Mouse (Mus musculus): ENCODE measurements at regions not wholly inside any gene's neighbourhood (a gene's known extent, or its start where the extent isn't known, plus 50 kb on each side); places are given as distances from the start of the nearest gene placed in this dataset.

DNA sequence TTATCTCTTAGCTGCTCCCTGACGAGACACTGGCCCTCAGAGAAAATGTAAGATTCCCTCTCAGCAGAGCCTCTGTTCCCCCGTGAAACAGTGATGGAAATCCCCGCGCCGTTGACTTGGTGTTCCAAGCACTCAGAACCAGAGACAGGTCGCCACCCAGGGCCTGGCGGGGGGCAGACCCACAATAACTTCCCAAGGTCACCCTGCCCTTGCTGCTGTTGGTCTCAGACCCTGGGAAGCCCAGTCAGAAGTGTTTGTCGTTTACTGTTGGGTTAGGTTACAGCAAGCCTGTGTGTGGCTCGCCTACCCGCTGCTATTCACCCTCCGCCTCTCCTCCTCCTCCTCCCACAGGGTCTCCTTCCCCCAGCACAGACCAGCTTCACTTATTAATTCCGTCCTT lies 154.2 kb upstream of the Eomes start:
- no peak for DNase-seq (ENCODE audit: low spot score)

DNA sequence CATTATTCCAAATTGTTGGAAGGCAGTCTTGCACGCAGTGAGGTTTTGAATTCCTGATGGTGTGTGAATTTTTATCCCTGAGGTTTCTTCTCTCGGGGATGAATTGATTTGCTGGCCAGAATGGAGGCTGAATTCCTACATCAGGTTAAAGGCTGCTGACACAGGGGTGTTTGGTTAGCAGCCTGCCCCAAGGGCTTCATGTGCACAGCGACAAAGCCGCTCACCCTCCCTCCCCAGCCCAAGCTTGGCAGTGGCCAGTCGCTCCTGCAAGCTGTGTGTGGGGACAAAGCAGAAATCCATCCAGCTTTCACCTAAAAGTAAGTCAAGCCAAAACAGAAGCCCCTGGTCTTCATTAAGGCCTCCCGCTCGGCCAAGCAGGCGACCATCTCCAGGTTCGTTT lies 151.4 kb upstream of the Eomes start:
- no peak for DNase-seq (ENCODE audit: low spot score)

DNA sequence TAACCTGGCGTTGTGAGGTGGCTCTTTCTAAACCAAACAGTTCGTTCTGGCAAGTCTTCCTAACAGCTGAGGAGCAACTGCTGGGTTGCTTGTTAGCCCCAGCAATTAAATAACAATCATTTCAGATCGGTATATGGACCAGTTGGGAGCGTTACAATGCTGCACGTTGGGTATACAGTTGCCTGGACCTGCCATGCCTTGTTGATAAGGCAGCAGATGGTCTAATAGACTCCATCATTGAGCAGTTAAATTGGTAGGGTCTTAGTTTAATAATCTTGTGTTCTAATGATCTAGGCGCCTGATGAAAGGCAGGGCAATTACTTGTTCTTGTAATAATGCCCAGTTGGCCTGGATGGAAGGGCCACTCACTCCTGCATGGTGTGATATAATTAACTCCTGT lies 150.1 kb upstream of the Eomes start:
- DNase-seq (ENCODE audit: low spot score): no peak

DNA sequence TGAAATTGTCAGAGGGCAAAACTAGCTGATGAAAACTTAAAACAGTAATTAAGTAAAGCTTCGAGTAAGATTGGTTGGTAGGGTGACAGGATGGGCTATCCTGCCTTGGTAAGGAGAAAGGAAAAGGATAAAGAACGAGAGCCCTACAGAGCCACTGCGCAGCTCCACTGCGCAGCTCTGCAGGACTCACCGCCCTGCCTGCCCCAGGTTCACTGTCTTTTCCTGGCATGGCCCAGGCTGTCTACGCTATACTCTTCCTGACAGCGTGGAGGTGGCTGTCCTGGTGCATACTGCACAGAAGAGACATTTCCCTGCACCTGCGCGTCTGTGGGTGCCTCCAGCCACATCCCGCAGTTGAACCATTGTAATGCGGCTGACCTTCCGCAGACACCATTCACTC lies 136.6 kb upstream of the Eomes start:
- DNase-seq (ENCODE audit: low spot score): no peak

DNA sequence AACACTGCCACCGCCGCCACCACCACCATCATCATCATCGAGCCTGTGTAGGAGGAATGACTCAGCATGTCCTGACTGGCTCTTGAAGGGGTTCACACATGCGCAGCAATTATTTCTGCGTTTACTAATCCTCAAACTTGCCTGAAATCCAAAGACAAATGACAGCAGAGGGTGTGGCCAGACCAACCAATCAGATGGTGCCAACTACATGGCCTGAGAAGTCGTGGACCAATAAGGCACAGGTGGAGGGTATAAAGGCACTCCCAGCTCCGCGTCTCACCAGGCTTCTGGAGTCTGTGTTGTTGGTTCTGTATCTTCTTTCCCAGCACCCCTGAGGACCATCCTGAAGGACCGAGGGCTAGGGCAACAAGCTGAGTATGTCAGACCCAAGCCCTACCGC lies 123.1 kb upstream of the Eomes start:
- no peak for DNase-seq (ENCODE audit: low spot score)

DNA sequence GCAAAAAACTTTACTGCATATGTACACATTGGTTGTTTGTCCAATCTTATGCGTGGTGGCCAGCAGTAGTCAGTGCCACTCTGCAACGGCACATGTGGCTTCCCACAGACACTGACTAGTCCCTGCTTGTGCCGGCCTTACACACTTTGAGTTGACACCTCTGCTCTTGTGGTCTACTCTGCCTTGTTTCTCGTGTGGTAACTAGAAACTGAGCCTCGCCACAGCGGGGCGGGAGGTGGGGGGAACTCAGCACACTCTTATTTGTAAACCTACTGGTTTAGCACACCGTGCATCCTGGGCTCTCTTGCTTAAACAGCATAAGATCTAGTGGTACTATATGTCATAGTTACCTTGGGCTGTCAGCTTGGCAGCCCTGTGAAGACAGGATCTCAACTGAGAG lies 120.6 kb upstream of the Eomes start:
- DNase-seq (ENCODE audit: low spot score): no peak

DNA sequence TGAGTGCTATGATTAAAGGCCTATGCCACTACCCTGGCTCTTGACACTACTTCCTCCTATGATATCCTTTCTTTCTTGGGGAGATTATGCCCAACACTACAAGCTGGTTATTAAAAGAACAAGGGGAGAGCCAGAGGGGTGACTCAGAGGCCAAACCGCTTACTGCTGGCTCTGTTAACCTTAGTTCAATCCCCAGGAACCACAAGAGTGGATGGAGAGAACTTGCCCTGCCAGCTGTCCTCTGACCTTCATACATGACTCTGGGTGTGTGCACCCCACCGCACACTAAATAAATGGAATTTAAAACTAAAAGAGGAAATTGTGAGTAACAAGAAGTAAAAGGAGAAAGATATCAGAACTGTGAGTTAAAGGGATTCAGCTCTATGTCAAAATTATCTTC lies 114.1 kb upstream of the Eomes start:
- no peak for DNase-seq (ENCODE audit: low spot score)

DNA sequence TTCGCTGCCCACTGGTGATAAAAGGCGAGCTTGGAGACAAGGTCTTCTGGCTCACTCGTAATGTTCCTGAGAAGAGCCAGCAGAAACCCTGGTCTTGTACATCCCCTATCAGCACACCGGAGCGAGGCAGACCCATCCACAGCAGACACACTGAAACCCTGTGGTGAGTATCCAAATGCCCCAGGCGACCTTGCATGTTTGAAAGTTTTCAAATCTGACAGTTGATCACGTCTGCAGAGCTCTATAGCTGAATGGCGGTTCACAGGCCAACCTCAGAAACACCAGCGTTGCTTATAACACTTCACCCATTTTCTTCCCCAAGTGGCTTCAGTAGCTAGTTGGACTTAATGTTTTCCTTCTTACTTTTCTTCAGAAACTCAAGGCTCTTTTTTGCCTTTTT lies 112.6 kb upstream of the Eomes start:
- DNase-seq (ENCODE audit: low spot score): no peak

DNA sequence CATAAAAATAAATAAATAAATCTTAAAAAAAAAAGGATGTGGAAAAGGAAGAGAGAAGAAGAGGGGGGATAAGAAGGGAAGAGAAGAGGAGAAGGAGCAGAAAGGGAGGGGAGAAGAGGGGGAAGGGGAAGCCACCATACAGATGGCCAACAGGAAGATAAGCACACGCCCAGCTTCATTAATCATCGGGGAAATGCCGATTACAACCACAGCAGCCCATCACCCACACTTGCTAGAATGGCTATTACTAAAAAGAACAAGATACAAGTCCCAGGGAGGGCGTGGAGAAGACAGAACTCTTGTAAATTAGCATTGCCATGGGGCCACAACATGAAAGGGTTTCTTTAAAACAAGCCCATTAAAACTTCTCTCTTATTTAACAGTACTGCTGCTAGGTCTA lies 110.7 kb upstream of the Eomes start:
- no peak for DNase-seq (ENCODE audit: low spot score)

DNA sequence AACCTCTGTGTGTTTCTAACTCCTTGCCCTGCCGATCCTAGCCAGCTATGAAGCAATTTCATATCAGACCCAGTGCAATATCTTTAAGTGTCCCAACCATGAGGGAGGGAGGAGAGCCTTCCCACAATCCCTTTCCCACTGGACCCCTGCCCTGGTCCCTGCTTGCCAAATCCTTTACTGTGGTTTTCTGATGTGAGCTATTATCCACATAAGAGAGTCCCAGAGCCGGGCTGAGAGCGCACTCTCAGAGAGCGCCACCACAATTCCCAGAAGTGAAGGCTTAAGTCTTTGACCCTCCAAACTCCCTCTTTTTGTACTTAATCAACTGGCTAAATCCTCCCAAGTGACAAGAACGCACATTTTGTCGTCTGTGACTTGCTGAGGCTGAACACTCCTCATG lies 107.4 kb upstream of the Eomes start:
- DNase-seq (ENCODE audit: low spot score): no peak

DNA sequence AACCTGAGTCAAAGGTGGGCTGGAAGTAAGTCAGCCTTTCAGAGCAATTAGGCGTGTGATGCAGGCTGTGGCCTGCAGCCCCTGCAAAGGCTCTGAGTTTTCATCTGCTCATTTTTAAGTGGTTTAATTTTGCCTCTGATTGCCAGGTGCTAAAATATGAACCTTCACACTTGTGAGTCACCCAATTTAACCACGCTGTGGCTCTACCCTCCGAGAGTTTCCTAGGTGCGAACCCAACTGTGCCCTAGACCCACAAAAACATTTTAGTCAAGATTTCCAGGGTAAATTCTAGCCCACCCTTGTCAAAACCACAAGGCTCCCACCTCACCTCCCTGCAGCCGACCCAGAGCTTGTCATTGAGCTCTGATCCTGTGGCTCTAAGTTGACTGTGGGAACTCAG lies 103.3 kb upstream of the Eomes start:
- DNase-seq (ENCODE audit: low spot score): no peak

DNA sequence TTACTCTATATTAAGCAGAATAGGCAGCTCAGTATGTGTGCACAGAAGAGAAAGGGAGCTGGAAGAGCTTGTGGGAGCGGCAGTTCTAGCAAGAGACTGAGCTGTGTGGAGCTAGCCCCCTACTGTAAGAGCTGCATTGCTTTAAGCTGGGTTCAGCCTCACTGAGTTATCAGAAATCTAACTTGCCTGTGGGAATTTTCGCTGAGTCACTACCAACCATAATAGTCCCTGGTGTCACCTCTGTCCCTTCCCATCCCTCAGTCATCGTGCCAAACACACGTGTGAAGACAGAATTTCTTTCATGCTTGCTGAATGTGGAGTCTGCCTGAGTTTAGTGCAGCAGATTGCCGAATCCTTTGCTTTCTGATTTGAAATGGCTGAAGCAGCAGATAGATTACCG lies 99.0 kb upstream of the Eomes start:
- DNase-seq (ENCODE audit: low spot score): peak; percentile 3

DNA sequence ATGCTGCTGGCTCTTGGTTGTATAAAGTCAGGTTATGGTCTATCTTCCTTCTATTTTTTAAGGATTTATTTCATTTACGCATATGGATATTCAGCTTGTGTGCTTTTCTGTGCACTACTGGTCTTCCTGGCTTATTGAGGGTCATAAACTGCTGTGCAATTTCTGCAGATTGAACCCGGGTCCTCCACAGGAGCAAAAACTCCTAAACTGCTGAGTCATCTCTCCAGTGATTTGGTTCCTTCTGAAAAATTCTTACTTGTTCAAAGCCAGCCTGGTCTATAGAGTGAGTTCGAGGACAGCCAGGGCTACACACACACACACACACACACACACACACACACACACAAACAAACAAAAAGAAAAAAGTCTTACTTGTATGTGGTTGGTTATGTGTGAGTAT lies 95.5 kb upstream of the Eomes start:
- DNase-seq (ENCODE audit: low spot score): no peak

DNA sequence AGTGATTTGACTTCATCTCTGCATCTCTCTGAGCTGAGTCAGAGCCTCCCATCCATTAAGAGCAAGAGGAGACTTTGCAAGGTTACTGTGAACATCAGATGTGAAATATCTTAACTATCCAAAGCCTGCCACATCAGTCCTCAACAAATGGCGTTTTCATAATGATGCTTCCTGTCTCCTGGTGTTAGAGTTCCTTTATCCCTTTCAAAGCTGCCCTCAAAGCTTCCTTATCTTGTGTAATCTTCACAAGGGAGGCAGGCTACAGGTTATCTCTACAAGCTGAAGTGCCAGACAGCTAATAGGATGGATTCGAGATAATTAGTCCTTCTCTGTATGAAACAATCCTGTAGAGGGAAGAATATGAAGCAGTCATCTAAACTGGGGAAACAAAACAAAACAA lies 93.4 kb upstream of the Eomes start:
- no peak for DNase-seq (ENCODE audit: low spot score)

DNA sequence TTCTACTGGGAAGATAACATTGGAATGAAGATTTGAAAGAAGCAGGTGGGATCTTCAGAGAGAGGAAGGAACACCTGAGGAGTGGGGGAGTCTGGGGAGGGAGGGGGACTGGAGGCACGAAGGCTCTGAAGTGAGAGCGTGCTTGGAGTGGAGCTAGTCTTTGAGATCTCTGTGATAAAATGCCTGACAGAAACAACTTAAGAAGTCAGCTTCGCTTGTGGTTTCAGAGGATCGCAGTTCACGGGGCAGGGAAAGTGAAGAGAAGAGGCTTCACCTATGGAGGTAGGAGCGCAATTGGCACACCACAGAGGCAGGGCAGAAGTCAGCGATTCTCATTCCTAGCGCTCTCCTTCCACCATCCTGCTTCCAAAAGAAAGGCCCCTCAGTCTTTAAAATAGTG lies 90.4 kb upstream of the Eomes start:
- no peak for DNase-seq (ENCODE audit: low spot score)

DNA sequence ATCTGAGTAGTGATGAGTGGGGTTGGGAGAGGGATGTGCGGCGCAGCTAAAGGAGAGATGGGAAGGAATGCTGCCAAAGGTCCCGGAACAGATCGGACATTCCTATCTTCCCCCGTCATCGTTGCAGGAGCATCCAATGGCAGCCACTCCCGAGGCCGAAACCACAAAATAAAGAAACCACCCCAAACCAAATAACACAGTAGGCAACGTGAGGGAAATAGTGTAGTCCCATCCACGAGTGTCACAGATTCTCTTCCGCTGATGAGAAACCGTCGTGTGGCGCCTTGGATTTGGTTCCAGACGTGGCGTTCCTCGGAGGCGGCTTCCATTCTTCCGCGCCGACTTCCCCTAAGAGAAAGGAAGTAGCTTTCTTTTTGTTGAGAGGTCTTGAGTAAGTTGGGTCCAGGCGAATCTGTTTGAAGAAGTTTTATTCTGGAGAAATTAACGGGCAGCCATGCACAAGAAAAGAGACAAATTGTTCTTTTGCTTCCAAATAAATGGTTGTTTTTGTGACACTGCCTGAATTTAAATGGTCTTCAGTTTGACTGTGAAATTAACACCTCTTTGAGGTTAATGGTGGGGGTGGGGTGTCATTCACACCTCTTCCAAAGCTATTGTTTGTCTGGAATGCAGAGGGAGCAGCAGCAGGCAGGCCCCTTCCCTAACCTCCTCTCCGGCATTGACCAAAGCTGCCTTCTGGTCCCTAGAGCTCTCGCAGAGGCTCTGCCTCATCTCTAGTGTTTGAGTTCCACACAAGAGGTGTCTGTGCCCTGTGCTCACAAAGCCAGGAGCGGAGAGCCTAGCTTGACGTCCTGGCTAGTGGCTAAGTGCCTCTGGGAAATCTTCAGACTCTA lies 88.3 kb upstream of the Eomes start:
- DNase-seq (ENCODE audit: low spot score): no peak

DNA sequence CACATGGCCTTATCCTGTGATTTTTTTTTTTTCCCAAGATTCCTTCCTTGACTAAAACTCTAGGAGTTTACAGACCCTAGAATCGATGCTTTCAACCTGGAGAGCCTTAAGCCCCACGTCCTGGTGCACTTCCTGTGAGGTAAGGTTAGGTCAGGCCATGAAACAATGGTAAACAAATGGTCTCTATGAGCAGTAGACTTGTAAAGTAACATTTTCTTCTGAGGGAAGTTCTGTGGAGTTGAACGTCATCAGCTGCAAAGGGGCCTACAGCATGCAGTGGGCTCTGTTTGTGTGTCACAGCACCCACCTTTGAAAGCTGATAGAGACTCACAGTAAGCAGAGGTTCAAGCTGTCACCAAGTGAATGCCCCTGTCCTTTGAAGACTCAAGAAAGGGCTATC lies 87.3 kb upstream of the Eomes start:
- DNase-seq (ENCODE audit: low spot score): no peak

DNA sequence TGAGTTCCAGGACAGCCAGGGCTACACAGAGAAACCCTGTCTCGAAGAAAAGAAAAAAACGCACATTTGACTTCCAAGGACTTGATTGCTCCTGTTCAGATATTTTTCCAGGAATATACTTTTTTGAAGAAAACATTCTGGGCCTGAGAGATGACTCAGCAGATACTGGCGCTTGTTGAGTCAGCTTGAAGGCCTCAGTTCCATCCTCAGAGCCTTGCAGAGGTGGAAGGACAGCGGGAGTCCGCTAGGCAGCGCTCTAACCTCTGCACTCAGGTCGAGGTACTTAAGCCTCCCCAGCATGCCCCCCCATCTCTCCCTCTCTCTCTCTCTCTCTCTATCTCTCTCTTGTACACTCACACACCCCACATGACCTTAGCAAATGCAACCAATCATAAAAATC lies 86.3 kb upstream of the Eomes start:
- no peak for DNase-seq (ENCODE audit: low spot score)

DNA sequence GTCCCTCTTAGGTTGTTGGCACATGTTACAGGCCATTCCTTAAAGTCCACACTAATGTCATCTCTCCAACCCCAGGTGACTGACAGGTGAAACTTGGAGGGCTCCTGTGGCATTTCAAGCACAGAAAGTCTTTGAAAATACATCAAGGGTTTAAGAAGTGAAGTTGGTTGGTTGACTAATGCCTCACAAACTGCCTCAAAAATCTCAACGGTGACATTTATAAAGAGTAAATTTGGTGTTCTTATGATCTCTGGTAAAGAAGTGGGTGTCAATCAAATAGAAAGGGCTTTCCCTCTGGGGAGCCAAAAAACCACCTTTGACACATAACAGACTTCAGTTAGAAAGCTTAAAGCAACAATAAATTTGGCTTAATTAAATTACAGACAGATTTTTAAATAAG lies 85.2 kb upstream of the Eomes start:
- no peak for DNase-seq (ENCODE audit: low spot score)

DNA sequence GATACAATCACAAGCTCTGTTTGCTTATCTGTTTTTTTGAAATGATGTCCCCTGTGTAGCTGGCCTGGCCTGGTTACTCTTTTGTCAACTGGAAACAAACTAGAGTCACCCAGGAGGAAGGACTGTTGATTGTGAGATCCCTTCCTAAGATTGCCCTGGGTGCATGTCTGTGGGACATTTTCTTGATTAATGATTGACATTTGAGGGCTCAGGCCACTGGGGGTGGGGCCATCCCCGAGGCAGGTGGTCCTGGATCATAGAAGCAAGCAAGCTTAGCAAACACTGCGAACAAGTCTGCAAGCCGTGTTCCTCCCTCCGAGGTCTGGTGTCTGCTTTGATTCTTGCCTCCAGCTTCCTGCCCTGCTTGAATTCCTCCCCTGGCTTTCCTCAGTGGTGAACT lies 84.4 kb upstream of the Eomes start:
- DNase-seq (ENCODE audit: low spot score): no peak

DNA sequence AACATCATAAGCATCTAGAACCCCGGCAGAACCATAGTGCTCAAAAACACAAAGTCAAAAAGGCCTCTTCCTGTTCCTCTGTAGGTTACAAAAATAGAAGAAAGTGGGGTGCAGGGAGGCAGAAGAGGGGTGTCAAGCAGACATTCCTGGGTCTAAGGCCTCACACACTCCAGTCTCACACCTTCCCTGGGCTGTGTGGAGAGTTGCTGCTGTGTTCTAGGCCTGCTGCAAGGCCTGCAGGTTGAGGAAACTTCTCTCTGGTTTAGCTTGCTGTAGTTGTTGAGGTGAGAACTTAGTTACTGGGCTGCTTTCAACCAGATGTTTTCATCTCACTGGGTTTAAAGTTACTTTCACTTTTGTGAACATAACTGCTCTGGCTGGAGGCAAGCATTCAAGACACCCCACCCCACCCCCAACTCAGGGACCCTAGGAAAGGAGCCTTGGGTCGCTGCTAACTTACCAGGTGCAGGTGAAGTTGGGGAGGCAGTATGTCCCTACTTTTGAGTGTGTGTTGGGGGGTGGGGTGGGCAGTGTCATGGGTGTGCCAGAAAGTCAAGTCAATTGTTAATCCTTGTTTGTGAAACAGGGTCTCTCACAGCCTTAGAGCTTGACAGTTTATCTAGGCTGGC lies 81.5 kb upstream of the Eomes start:
- no peak for DNase-seq (ENCODE audit: low spot score)

DNA sequence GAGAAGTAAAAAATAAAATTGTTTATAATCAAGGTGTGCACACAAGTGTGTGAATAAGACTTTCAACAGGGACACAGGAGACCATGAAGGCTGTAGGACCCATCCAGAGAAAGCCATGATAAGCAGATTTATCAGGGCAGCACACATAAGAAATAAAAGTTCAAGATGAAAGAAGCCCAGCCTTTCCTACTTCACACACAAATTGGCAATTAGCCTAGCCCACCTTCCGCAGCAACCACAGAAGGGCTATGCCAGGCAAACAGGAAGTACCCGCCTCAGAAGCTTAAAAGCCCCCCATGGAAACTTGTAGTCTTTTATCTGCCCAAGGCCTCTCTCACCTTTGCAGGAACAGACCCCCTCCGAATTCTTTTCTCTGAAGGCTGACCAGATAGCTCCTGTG lies 77.5 kb upstream of the Eomes start:
- DNase-seq (ENCODE audit: low spot score): no peak

DNA sequence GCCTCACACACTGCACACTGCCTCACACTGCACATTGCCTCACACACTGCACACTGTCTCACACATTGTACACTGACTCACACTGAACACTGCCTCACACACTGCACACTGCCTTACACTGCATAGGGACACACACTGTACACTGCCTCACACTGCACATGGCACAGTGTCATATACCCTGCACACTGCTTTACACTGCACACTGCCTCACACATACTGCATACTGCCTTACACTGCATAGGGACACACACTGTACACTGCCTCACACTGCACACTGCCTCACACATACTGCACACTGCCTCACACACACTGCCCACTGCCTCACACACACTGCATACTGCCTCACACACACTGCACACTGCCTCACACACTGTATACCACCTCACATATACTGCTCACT lies 76.8 kb upstream of the Eomes start:
- DNase-seq (ENCODE audit: low spot score): no peak

DNA sequence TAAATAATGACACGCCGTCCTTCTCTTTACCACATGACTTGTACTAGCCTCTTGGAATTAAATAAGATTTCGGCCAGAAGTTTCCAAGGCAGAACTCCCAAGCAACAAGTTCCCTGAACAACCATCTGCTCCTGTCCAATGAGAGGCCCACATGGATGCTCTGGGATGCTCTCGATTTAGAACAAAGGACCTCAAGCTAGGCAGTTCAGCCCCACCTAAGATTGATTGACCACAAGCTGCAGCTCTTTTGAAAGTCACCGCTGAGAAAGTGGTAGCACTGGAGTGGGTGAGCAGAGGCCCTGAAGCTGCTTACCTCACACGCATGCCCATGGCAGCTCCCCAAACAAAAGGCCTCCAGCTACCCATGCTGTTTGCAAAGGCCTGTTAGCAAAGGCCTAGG lies 73.1 kb upstream of the Eomes start:
- no peak for DNase-seq (ENCODE audit: low spot score)

Data from left cerebral cortex, adult 11 months (tissue).